Mouse (Mus musculus) adrenal gland, postnatal 4 days (tissue): ENCODE measurements around the gene Gm10100. TPM values are rescaled to one million over a fixed set of nuclear protein-coding genes. Genes with fewer than 3 reads are reported as not detected.
"Not testable (repeated sequence)": the region's sequence is repeated elsewhere in the genome, so short reads cannot be mapped to it uniquely, and the experiment has no call there.

Experiments used
- DNase-seq, 2 experiments: peaks; one replicate each; pipeline ENCODE4 v3.0.0; 2021 to 2022; ENCODE audit warnings: low spot score in 2 of 2, mixed read lengths in 2 of 2
- total RNA-seq, 2 experiments: library from RNA; stranded (reverse); gene quantifications; 2 replicates each; pipeline ENCODE4 v1.2.3; 2021

The Gm10100 gene
- total RNA-seq, 2 experiments from 2014 or later, result not detected

GRCm38 (mm10) chr10:77751254-77751653 lies 25.0 kb downstream of the Gm10100 start, which contains the start of gene Gm9736:
Gene Gm9736, minus strand, starts transcription at chr10:77751354.
- DNase-seq, result not testable (repeated sequence)

- DNase-seq, result not testable (repeated sequence)
Measured at GRCm38 (mm10) chr10:77752312-77752711, 26.0 kb downstream of the Gm10100 start.

- DNase-seq, result no peak
Measured at GRCm38 (mm10) chr10:77753448-77753847, 27.2 kb downstream of the Gm10100 start.

- not testable (repeated sequence) for DNase-seq
Measured at GRCm38 (mm10) chr10:77759582-77759981, 33.3 kb downstream of the Gm10100 start, which contains the start of gene Gm3233. Gene Gm3233, minus strand, starts transcription at chr10:77759682.

GRCm38 (mm10) chr10:77769727-77770126 lies 43.4 kb downstream of the Gm10100 start:
- no peak for DNase-seq

GRCm38 (mm10) chr10:77771225-77771624 lies 44.9 kb downstream of the Gm10100 start, which contains the start of gene Gm3238:
Gene Gm3238, minus strand, starts transcription at chr10:77771325.
- DNase-seq, result not testable (repeated sequence)

- DNase-seq, result not testable (repeated sequence)
Measured at GRCm38 (mm10) chr10:77772142-77772541, 45.9 kb downstream of the Gm10100 start.

Other genes starting within 250 kb of the Gm10100 start
- gene Fam207a, start 210.7 kb upstream of the Gm10100 start, total RNA-seq, result 10 to 100 TPM; 23.8 to 26.0 TPM
- 1 to 10 TPM; 5.3 to 8.5 TPM for gene Itgb2, start 196.2 kb upstream of the Gm10100 start, total RNA-seq
- 100 to 1,000 TPM; 176 to 186 TPM for gene Pttg1ip, start 144.8 kb upstream of the Gm10100 start, total RNA-seq
- gene Sumo3, start 120.4 kb upstream of the Gm10100 start, total RNA-seq, result 100 to 1,000 TPM; 181 to 183 TPM
- gene Gm49325, start 120.3 kb upstream of the Gm10100 start, total RNA-seq, result 10 to 100 TPM; 18.1 to 27.7 TPM
- gene Ube2g2, start 104.2 kb upstream of the Gm10100 start, total RNA-seq, result 10 to 100 TPM; 42.2 to 44.3 TPM
- 1 to 10 TPM in 1 of 2 experiments, under 1 TPM in 1; 0.45 to 1.0 TPM for gene Tspear, start 39.9 kb upstream of the Gm10100 start, total RNA-seq
- gene Gm19402, start 35.7 kb upstream of the Gm10100 start, total RNA-seq, result not detected
- not detected for gene Gm9508, start 29.3 kb upstream of the Gm10100 start, total RNA-seq
- gene Gm10272, start 19.9 kb upstream of the Gm10100 start, total RNA-seq, result not detected
- gene Gm10024, start 15.0 kb upstream of the Gm10100 start, total RNA-seq, result not detected
- not detected for gene Gm10142, start 10.7 kb upstream of the Gm10100 start, total RNA-seq
- gene Krtap12-1, start 5.9 kb upstream of the Gm10100 start, total RNA-seq, result not detected
- not detected for gene Gm18596, start 16.2 kb downstream of the Gm10100 start, total RNA-seq
- not detected for gene Gm9736, start 24.9 kb downstream of the Gm10100 start, total RNA-seq
- gene Gm3233, start 33.2 kb downstream of the Gm10100 start, total RNA-seq, result not detected
- gene Gm3238, start 44.8 kb downstream of the Gm10100 start, total RNA-seq, result not detected
- not detected for gene Gm7138, start 50.5 kb downstream of the Gm10100 start, total RNA-seq
- not detected for gene Gm3250, start 56.1 kb downstream of the Gm10100 start, total RNA-seq
- not detected for gene Gm7137, start 61.7 kb downstream of the Gm10100 start, total RNA-seq
- gene Gm9639, start 68.6 kb downstream of the Gm10100 start, total RNA-seq, result not detected
- not detected for gene Gm19668, start 72.6 kb downstream of the Gm10100 start, total RNA-seq
- gene Gm9507, start 85.4 kb downstream of the Gm10100 start, total RNA-seq, result not detected
- not detected for gene Gm2696, start 88.2 kb downstream of the Gm10100 start, total RNA-seq
- not detected for gene Krtap10-4, start 100.6 kb downstream of the Gm10100 start, total RNA-seq
- gene Krtap10-10, start 109.5 kb downstream of the Gm10100 start, total RNA-seq, result not detected
- not detected for gene Gm36176, start 120.3 kb downstream of the Gm10100 start, total RNA-seq
- gene Gm10318, start 126.4 kb downstream of the Gm10100 start, total RNA-seq, result not detected
- gene Gm3285, start 135.5 kb downstream of the Gm10100 start, total RNA-seq, result not detected
- gene Lrrc3, start 176.1 kb downstream of the Gm10100 start, total RNA-seq, result 10 to 100 TPM in 1 of 2 experiments, 1 to 10 TPM in 1; 9.8 to 14.6 TPM
- 1 to 10 TPM; 4.1 to 4.3 TPM for gene Trpm2, start 244.1 kb downstream of the Gm10100 start, total RNA-seq